Mouse (Mus musculus) heart, adult 2 months (tissue): ENCODE results near the gene Pimreg.

Source experiments
- CTCF ChIP-seq: fragments of 200-600 bp; IDR thresholded peaks from 2 replicates; pipeline ENCODE4 v1.8.1; 2022; ENCODE audit warnings: antibody characterized with exemption, mild to moderate bottlenecking, moderate library complexity
- EP300 ChIP-seq: fragments of 200-500 bp; IDR thresholded peaks from 2 replicates; pipeline ENCODE4 v1.6.1; 2011; ENCODE audit warnings: low read depth, low read length, control low read depth; ENCODE audit not compliant: insufficient read depth
- POLR2A ChIP-seq: fragments of 200-500 bp; IDR thresholded peaks from 2 replicates; pipeline ENCODE4 v1.6.1; 2011; ENCODE audit warnings: mild to moderate bottlenecking, low read depth, low read length, control low read depth; ENCODE audit not compliant: insufficient read depth

DNA sequence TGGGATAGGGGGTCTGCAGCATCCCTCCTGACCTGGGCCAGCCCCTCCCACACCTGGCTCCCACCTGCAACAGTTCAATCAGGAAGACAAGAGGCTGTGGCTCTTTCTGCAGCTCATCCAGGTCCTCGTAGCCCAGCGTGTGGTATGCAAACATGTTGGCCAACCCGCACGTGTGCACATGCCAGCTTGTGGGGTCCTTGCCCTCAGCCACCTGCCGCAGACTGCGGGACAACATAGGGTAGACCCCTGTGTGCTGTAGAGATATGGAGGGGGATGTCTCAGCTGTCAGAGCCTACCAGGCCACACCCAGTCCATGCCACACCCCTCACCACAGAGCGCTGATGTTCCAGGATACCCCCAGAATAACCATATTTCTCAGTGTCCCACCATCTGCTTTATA lies 10.5 kb upstream of the Pimreg start:
- TF ChIP-seq CTCF (no peak), EP300 (no peak), POLR2A (no peak)
